Mouse (Mus musculus) midbrain, embryonic 13.5 days (tissue): ENCODE measurements at regions not wholly inside any gene's neighbourhood (a gene's known extent, or its start where the extent isn't known, plus 50 kb on each side); places are given as distances from the start of the nearest gene placed in this dataset.

Experiments used
- ATAC-seq: fragments of 200-750 bp; cut with Nextera tagmentation; 2 replicates; pipeline ENCODE4 v1.8.0; 2017; ENCODE audit warnings: mild to moderate bottlenecking, moderate TSS enrichment, moderate library complexity
- H3K27ac ChIP-seq: fragments of 300-500 bp; sonication (generic); 2 replicates; pipeline ENCODE4 v1.5.1; 2015; ENCODE audit warnings: inconsistent platforms, mild to moderate bottlenecking, moderate library complexity
- H3K27me3 ChIP-seq: fragments of 300-500 bp; sonication (generic); 2 replicates; pipeline ENCODE4 v1.6.1; 2015; ENCODE audit warnings: mild to moderate bottlenecking, inconsistent platforms
- H3K36me3 ChIP-seq: fragments of 300-500 bp; sonication (generic); 2 replicates; pipeline ENCODE4 v1.6.1; 2015; ENCODE audit warnings: mild to moderate bottlenecking, inconsistent platforms
- H3K4me1 ChIP-seq: fragments of 300-500 bp; sonication (generic); replicated peaks from 2 replicates; pipeline ENCODE4 v1.6.1; 2015; ENCODE audit warnings: inconsistent platforms
- H3K4me2 ChIP-seq: fragments of 300-500 bp; sonication (generic); replicated peaks from 2 replicates; pipeline ENCODE4 v1.6.1; 2015; ENCODE audit warnings: moderate library complexity, mild to moderate bottlenecking, inconsistent platforms
- H3K4me3 ChIP-seq: fragments of 300-500 bp; sonication (generic); replicated peaks from 2 replicates; pipeline ENCODE4 v1.5.1; 2015; ENCODE audit warnings: mild to moderate bottlenecking, inconsistent platforms
- H3K9ac ChIP-seq: fragments of 300-500 bp; sonication (generic); replicated peaks from 2 replicates; pipeline ENCODE4 v1.6.1; 2015; ENCODE audit warnings: mild to moderate bottlenecking, inconsistent platforms
- H3K9me3 ChIP-seq: fragments of 300-500 bp; sonication (generic); 2 replicates; pipeline ENCODE4 v1.6.1; 2016; ENCODE audit warnings: mild to moderate bottlenecking, inconsistent platforms
- WGBS: fragments of 180-500 bp; shearing (Covaris S2); methylation state at CpG from one replicate; pipeline ENCODE4 v1.1.7; 2015; 5-methylcytosine and 5-hydroxymethylcytosine counted together

GRCm38 (mm10) chr13:106100239-106100638 is 656.8 kb downstream of the Htr1a start:
- ATAC-seq = no peak
- H3K9me3 ChIP-seq = no peaks in the 10 kb centered on the region
- H3K4me1 ChIP-seq = no peaks in the 10 kb centered on the region
- H3K27ac ChIP-seq = no peak overlapping the region
- no peaks in the 10 kb centered on the region for H3K36me3 ChIP-seq
- WGBS = 77% methylated on average over 2 of the region's 2 CpGs
- no peak overlapping the region for H3K9ac ChIP-seq
- no peaks in the 10 kb centered on the region for H3K27me3 ChIP-seq
- H3K4me2 ChIP-seq = no peak overlapping the region
- no peak overlapping the region for H3K4me3 ChIP-seq

- Histone ChIP-seq H3K36me3 (no peaks in the 10 kb centered on the region), H3K27ac (no peak overlapping the region), H3K4me2 (no peak overlapping the region), H3K4me1 (no peaks in the 10 kb centered on the region), H3K9ac (no peak overlapping the region), H3K27me3 (no peaks in the 10 kb centered on the region), H3K4me3 (no peak overlapping the region), H3K9me3 (no peaks in the 10 kb centered on the region)
- ATAC-seq = no peak
- 75% methylated on average over 2 of the region's 2 CpGs for WGBS
Measured at GRCm38 (mm10) chr13:106142128-106142527, 698.7 kb downstream of the Htr1a start.

- Histone ChIP-seq H3K4me3 (no peak overlapping the region), H3K9ac (no peak overlapping the region), H3K27me3 (no peaks in the 10 kb centered on the region), H3K4me2 (no peak overlapping the region), H3K27ac (no peak overlapping the region), H3K4me1 (no peaks in the 10 kb centered on the region), H3K36me3 (no peaks in the 10 kb centered on the region), H3K9me3 (no peaks in the 10 kb centered on the region)
- 87% methylated on average over 3 of the region's 3 CpGs for WGBS
- ATAC-seq = no peak
Measured at GRCm38 (mm10) chr13:106166377-106166776, 722.9 kb downstream of the Htr1a start.

DNA sequence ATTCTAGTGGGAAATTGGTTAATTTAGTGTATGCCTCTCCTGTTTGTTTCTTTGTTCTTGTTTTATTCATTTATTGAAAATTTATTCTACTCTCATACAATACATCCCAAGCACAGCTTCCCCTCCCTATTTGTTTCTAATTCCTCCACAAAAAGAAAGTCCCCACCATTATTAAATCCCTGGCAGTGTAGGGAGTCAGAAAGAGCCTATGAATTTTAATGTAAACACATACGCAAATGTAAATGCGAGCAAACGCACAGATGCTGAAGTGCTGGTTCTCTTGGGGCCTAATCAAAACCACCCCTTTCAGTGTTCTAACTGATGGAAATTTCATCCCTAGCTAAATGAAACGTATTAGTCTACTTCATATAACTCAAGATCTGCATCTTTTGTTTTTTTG is 729.9 kb downstream of the Htr1a start:
- ATAC-seq = peak; percentile 56
- H3K4me1 ChIP-seq = no peaks in the 10 kb centered on the region
- 38% methylated on average over 4 of the region's 4 CpGs for WGBS

DNA sequence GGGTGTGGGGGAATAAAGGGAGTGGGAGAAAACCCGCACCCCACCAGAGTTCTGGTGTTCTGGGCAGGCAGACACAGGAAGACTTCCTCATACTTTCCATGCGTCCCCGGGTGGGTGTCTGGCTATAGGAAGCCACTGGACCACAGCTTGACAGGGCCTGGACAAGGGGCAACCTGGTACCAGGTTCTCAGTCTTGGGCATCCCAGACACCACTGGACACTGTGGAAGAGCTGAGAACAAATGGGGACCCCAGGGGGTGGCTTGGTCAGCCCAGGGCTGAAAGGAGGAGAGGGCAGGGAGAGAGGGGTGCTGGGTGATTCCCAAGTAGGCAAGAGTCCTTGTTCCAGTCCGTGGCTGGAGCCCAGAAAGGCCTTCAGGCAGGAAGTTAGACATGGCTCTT is 730.9 kb downstream of the Htr1a start:
- Histone ChIP-seq H3K36me3 (no peaks in the 10 kb centered on the region), H3K4me2 (no peak overlapping the region), H3K4me3 (no peak overlapping the region), H3K27ac (no peak overlapping the region), H3K9ac (no peak overlapping the region), H3K27me3 (no peaks in the 10 kb centered on the region), H3K4me1 (no peaks in the 10 kb centered on the region), H3K9me3 (no peaks in the 10 kb centered on the region)
- ATAC-seq = peak; percentile 55
- WGBS = 85% methylated on average over 4 of the region's 4 CpGs

More for the DNA sequence above, 729.9 kb downstream of the Htr1a start:
- no peak overlapping the region for H3K4me3 ChIP-seq
- H3K36me3 ChIP-seq = no peaks in the 10 kb centered on the region
- H3K9me3 ChIP-seq = no peaks in the 10 kb centered on the region
- H3K27ac ChIP-seq = no peak overlapping the region
- no peak overlapping the region for H3K4me2 ChIP-seq
- H3K9ac ChIP-seq = no peak overlapping the region
- H3K27me3 ChIP-seq = no peaks in the 10 kb centered on the region

- Histone ChIP-seq H3K4me3 (no peak overlapping the region), H3K9ac (no peak overlapping the region), H3K36me3 (no peaks in the 10 kb centered on the region), H3K27me3 (no peaks in the 10 kb centered on the region), H3K4me1 (no peaks in the 10 kb centered on the region), H3K9me3 (no peaks in the 10 kb centered on the region), H3K4me2 (no peak overlapping the region), H3K27ac (no peak overlapping the region)
- WGBS = 54% methylated on average over 3 of the region's 3 CpGs
- ATAC-seq = no peak
Measured at GRCm38 (mm10) chr13:106180734-106181133, 737.3 kb downstream of the Htr1a start.
